Mouse (Mus musculus) bone marrow, adult 2 months (tissue): Measurements from ENCODE around the gene Dapp1.

Experiments used
- CTCF ChIP-seq: fragments of 200-500 bp; IDR thresholded peaks from 2 replicates; pipeline ENCODE4 v1.5.1; 2011; ENCODE audit warnings: low read length, control low read depth; ENCODE audit not compliant: control insufficient read depth, insufficient read depth
- POLR2A ChIP-seq: fragments of 200-500 bp; IDR thresholded peaks from 2 replicates; pipeline ENCODE4 v1.6.1; 2011; ENCODE audit warnings: low read depth, mild to moderate bottlenecking, control low read depth, low read length, borderline replicate concordance; ENCODE audit not compliant: control insufficient read depth

GRCm38 (mm10) chr3:137913093-137913492, 68.3 kb downstream of the Dapp1 start:
- TF ChIP-seq POLR2A (no peak), CTCF (no peak)
